Mouse (Mus musculus) heart, embryonic 16.5 days (tissue): ENCODE data around the gene Zmiz1. TPM values are rescaled to one million over a fixed set of nuclear protein-coding genes. Genes with fewer than 3 reads are reported as not detected.

Experiments
- ATAC-seq: fragments of 200-750 bp; cut with Nextera tagmentation; replicated peaks from 2 replicates; pipeline ENCODE4 v1.8.0; 2017; ENCODE audit warnings: moderate number of reproducible peaks; ENCODE audit not compliant: insufficient read depth, low FRiP score; ENCODE audit errors: extremely low read depth
- H3K27ac ChIP-seq: fragments of 300-500 bp; sonication (generic); 2 replicates; pipeline ENCODE4 v1.5.1; 2014; ENCODE audit warnings: mild to moderate bottlenecking, low read length, control low read depth, moderate library complexity
- H3K27me3 ChIP-seq: fragments of 300-500 bp; sonication (generic); 2 replicates; pipeline ENCODE4 v1.6.1; 2014; ENCODE audit warnings: low read length, mixed read lengths; ENCODE audit not compliant: control insufficient read depth, insufficient read depth
- H3K36me3 ChIP-seq: fragments of 300-500 bp; sonication (generic); 2 replicates; pipeline ENCODE4 v1.6.1; 2014; ENCODE audit not compliant: control insufficient read depth, insufficient read depth
- H3K4me1 ChIP-seq: fragments of 300-500 bp; sonication (generic); 2 replicates; pipeline ENCODE4 v1.6.1; 2014; ENCODE audit warnings: low read length, mixed read lengths; ENCODE audit not compliant: control insufficient read depth, insufficient read depth
- H3K4me2 ChIP-seq: fragments of 300-500 bp; sonication (generic); 2 replicates; pipeline ENCODE4 v1.6.1; 2014; ENCODE audit warnings: low read depth, mild to moderate bottlenecking, control low read depth, low read length
- H3K4me3 ChIP-seq: fragments of 300-500 bp; sonication (generic); 2 replicates; pipeline ENCODE4 v1.5.1; 2014; ENCODE audit warnings: mild to moderate bottlenecking, control low read depth, low read length
- H3K9ac ChIP-seq: fragments of 300-500 bp; sonication (generic); 2 replicates; pipeline ENCODE4 v1.6.1; 2014; ENCODE audit warnings: low read length, control low read depth
- H3K9me3 ChIP-seq: fragments of 300-500 bp; sonication (generic); replicated peaks from 2 replicates; pipeline ENCODE4 v1.6.1; 2016; ENCODE audit warnings: low read length; ENCODE audit not compliant: control insufficient read depth
- WGBS: fragments of 180-500 bp; shearing (Covaris S2); extraction: QIAGEN DNeasy Blood & Tissue Kit; methylation state at CpG from one replicate; pipeline ENCODE4 v1.1.7; 2014; 5-methylcytosine and 5-hydroxymethylcytosine counted together
- polyA plus RNA-seq: library from polyadenylated mRNA; unstranded; fragments of >200 nt; fragmentation: Nextera tagmentation; extraction: Ambion mirVana; gene quantifications from 2 replicates; pipeline ENCODE4 v1.2.1, GENCODE M21; 2015

Gene Zmiz1
- polyA plus RNA-seq, 1 experiment from 2014 or later, result 20.6 TPM

DNA sequence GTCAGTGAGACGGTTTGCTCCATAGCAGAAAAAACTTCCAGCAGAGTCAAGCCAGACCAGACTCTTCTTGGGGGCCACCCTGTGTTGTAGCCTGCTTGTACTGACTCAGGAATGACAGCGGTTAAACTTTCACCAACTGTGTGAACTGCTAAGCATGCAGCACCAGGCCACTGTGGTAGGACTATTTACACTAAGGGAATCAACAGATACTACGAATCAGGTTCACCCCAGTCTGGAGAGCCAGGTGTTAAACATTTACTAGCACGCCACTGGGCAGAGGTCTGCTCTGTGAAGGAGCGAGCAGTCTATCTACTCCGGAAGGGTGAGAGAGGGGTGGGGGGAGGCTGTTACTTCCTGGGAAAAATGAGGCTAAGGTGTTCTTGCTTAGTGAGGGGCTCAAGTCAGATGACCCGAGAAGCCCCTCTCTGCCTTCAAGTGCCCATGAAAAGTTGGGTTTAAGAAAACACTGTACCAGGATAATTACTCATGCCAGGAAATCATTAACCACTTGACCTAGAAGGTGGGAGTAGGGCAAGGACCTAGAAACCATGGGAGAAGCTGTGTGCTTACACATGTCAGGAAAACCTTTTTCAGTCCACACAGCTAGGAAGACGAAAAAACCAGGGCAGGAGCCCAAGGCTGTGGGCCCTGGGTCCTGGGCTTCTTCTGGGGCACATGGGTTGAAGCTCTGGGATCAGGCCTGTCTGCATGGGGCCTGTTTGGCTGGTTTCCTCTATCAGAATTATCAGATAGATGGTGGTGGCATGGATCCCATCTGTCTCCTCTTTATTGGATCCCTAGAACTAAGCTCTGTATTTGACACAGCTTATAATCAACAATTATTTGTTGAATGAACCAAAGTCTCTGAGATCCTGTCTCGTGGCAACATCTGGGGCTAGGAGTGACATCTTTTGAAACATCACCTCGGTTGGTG, 7.0 kb upstream of the Zmiz1 start:
- no peaks in the 10 kb centered on the region for H3K27me3 ChIP-seq
- H3K9ac ChIP-seq, result no peak overlapping the region
- H3K27ac ChIP-seq, result peak overlapping the region; percentile 75
- WGBS, result 33% methylated on average over 10 of the region's 10 CpGs
- peak overlapping the region; percentile 0; the same call in 1 of the 2 replicates for H3K4me2 ChIP-seq
- peaks cover 32% of the 10 kb centered on the region for H3K4me1 ChIP-seq
- no peak overlapping the region for H3K4me3 ChIP-seq
- H3K9me3 ChIP-seq, result no peaks in the 10 kb centered on the region
- no peak; the same call in 1 of the 2 replicates for ATAC-seq
- no peaks in the 10 kb centered on the region for H3K36me3 ChIP-seq

DNA sequence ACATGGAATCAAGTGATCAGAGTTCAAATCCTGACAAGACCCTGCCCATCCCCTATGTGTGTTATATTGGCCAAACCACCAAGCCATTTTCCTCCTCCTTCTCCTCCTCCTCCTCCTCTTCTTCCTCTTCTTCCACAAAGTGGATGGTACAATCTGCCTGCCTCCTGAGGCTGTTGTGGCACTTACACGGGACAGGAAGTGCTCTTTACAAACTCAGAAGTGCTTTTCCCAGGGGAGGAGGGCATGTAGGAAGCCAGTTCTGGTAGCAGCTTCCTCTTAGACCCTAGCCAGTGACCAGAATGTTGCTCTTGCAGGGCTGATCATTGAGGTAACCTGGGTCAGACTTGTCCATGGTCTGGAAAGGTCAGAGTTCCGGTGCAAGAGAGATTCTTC, 6.4 kb upstream of the Zmiz1 start:
- Histone ChIP-seq H3K9ac (no peak overlapping the region), H3K36me3 (no peaks in the 10 kb centered on the region), H3K27ac (no peak overlapping the region), H3K4me3 (no peak overlapping the region), H3K4me2 (no peak overlapping the region), H3K4me1 (peaks cover 34% of the 10 kb centered on the region), H3K27me3 (no peaks in the 10 kb centered on the region), H3K9me3 (no peaks in the 10 kb centered on the region)
- 34% methylated on average over 2 of the region's 2 CpGs for WGBS
- ATAC-seq, result no peak

DNA sequence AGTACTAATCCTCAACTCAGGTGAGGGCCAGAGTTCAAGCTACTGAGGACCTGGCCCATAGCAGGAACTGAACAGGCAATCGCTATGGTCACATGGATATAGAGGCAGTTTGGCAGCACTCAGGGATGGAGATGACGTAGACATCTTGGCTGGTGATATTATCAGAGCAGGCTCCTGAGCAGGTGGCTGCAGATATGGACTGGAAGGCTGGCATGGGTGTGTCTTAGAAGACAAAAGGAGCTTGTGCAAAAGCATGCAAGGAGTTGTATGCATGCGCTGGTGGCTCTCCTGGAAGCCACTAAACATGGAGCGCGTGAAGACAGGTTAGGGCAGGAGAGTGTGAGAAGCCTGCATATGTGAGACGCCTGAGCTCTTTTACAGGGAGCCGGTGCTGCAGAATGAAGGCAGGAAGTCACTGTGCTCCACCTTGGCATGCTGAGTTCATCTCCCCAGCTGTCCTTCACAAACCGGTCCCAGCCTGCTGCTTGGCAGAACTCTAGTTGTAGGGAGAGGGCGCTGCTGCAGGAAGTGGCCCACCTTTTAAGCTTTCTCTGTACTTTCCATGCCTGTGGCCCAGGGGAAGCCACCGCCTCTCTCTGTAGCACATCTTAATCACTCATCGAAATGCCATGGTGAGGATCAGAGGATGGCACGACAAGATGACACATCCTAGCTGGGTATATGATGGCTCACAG, 4.8 kb upstream of the Zmiz1 start:
- Histone ChIP-seq H3K4me1 (peaks cover 38% of the 10 kb centered on the region), H3K9me3 (no peaks in the 10 kb centered on the region)
- 73% methylated on average over 12 of the region's 12 CpGs for WGBS

DNA sequence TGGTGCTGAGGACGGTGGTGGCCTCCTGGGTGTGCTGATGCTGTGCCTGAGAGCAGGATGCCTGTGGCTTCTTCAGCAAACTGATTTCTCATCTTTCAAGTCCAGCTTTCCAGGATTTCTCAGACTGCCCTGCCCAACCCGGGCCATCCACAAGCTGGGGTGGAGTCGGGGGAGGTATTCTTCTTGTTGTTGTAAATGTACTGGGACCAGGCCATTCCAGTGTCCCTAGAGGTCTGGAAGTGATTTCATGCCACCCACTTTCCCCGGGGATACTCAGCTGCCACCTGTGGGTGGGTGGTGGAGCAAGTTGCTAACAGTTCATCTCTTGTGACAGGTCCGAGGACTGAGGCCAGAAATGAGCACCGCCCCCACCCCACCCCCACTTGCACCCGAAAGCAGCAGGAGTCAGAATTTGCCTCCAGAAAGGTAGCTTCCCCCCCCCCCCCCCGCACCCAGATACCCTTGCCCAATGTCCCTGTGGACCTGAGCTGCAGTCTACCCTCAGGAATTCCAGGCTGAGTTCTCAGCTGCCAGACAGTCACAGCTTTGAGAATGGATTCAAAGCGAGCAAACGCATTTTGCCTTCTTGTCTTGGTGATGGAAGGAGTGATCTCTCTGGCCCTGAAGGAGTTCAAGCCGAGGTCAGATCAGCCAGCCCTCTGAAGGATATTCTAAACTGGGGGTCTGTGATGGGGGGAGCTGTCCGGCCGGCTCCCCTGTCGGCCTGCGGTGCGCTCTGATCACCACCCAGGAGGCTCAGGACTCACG, 2.1 kb upstream of the Zmiz1 start:
- peak overlapping the region; percentile 92 for H3K4me2 ChIP-seq
- ATAC-seq, result no peak
- WGBS, result 6% methylated on average over 17 of the region's 17 CpGs
- no peaks in the 10 kb centered on the region for H3K9me3 ChIP-seq
- H3K4me1 ChIP-seq, result peaks cover 24% of the 10 kb centered on the region
- H3K4me3 ChIP-seq, result peak overlapping the region; percentile 97
- H3K9ac ChIP-seq, result peak overlapping the region; percentile 81
- peak overlapping the region; percentile 92 for H3K27ac ChIP-seq
- H3K27me3 ChIP-seq, result no peaks in the 10 kb centered on the region
- no peaks in the 10 kb centered on the region for H3K36me3 ChIP-seq

More for the DNA sequence above, 4.8 kb upstream of the Zmiz1 start:
- no peak overlapping the region for H3K4me2 ChIP-seq
- no peak overlapping the region for H3K9ac ChIP-seq
- no peaks in the 10 kb centered on the region for H3K27me3 ChIP-seq
- ATAC-seq, result no peak
- no peak overlapping the region for H3K27ac ChIP-seq
- no peaks in the 10 kb centered on the region for H3K36me3 ChIP-seq
- no peak overlapping the region for H3K4me3 ChIP-seq

DNA sequence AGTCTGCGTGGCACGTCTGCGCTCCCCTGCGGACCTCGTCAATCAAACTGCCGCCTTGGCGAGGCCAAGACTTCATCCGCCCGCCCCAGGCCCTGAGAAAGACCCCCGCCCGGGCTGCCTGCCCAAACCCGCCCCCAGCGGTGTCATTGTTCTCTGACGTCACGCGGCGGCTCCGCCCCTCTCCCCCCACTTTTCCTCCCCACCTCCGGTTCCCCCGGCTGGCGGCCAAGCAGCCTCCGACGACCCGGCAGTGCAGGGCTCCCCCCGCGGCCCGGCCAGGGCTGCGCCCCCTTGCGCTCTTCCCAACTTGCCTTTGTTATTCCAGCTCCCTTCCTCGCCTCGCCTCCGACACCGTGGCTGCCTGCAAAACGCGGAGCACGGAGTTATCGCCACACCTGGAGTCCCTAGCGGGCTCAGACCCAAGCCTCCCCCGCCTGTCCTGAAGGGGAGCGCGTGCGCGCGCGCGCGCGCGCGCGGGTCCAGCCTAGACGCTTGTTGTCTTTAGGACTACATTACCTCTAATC, 1.5 kb upstream of the Zmiz1 start:
- Histone ChIP-seq H3K4me2 (peak overlapping the region; percentile 92), H3K4me1 (peaks cover 25% of the 10 kb centered on the region)
- peak; percentile 77 for ATAC-seq

DNA sequence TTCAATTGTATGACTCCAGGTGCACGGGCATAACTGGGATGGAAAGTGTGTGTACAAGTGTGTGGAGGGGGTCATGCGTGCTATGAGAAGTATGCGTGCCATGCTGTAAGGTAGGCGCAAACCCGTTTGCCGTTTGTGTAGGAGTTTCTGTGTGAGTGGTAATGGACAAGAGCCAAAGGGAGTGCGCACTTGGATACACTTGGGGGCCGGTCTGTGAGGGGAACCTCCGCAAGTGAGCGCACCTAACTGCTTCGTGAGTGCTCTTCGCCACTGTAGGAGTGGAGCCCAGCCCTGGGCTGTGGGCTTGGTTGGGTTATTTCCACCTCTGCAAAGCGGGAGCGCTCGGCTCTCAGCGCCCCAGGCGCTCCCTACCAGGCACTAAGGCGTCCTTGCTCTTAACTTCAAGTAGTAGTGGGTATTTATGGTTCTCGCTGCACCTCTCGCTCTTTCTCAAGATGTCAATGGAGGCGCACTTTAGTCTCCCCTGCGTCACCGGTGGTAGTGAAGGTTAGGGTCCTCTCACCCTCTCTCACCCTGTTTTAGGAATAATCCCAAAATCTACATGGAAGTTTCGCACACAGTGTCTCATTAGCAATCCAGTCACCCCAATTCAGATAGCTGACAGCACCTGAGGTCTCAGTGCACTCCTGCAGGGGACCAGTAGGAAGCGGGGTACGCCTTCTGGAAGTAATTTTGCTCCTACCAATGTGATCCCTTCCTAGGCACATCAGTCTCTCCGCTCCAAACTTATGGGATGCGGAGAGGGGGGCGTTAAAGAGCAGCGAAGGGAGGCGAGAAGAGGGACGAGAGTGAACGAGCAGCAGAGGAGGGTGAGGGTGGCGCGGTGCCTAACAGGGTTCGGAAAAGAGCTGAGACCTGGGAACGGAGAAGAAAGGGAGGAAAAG, 622 bp upstream of the Zmiz1 start:
- peak overlapping the region; percentile 92 for H3K4me2 ChIP-seq
- H3K9me3 ChIP-seq, result no peaks in the 10 kb centered on the region
- H3K27me3 ChIP-seq, result no peaks in the 10 kb centered on the region
- no peak for ATAC-seq
- no peaks in the 10 kb centered on the region for H3K36me3 ChIP-seq
- peak overlapping the region; percentile 100 for H3K27ac ChIP-seq
- peak overlapping the region; percentile 97 for H3K4me3 ChIP-seq
- H3K4me1 ChIP-seq, result peaks cover 31% of the 10 kb centered on the region
- WGBS, result under 1% methylated on average over 37 of the region's 37 CpGs
- H3K9ac ChIP-seq, result peak overlapping the region; percentile 77

More for the DNA sequence above, 1.5 kb upstream of the Zmiz1 start:
- under 1% methylated on average over 52 of the region's 52 CpGs for WGBS
- Histone ChIP-seq H3K9me3 (no peaks in the 10 kb centered on the region), H3K27me3 (no peaks in the 10 kb centered on the region), H3K9ac (peak overlapping the region; percentile 81), H3K27ac (peak overlapping the region; percentile 100), H3K36me3 (no peaks in the 10 kb centered on the region), H3K4me3 (peak overlapping the region; percentile 97)

DNA sequence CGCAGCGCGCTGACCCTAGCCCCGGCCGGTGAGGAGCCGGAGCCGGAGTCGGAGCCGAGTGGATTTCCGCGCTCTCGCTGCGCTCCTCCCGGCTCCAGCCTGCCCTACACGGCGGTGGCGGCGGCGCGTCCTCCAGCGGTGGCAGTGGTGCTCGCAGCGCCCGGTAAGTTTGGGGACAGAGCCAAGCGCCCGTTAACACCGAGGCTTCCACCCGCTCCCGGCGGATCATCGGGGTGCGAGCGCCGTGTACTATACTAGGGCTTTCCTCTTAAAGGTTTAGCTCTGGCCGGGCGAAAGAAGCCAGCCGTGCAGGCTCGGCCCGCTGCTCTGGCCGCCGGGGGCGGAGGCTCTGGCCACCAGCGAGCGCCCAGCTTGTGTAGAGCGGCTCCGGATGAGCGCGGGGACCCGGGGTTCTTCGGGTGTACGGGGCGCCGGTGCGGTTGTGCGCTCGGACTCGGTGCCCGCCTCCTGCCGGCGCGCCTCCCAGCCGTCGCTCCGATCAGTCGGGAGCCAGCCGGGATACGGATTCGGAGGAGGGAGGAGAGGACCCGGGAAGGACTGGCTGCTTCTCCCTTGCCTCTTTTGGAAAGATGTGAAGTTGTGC, 511 bp downstream of the Zmiz1 start:
- Histone ChIP-seq H3K4me1 (peaks cover 42% of the 10 kb centered on the region), H3K9me3 (no peaks in the 10 kb centered on the region), H3K4me2 (peak overlapping the region; percentile 92), H3K9ac (peak overlapping the region; percentile 99), H3K27ac (peak overlapping the region; percentile 100), H3K27me3 (no peaks in the 10 kb centered on the region), H3K36me3 (no peaks in the 10 kb centered on the region), H3K4me3 (peak overlapping the region; percentile 97)
- under 1% methylated on average over 69 of the region's 69 CpGs for WGBS
- peak; percentile 21 for ATAC-seq
